Mouse (Mus musculus): ENCODE data around the gene Il1rn.

DNA sequence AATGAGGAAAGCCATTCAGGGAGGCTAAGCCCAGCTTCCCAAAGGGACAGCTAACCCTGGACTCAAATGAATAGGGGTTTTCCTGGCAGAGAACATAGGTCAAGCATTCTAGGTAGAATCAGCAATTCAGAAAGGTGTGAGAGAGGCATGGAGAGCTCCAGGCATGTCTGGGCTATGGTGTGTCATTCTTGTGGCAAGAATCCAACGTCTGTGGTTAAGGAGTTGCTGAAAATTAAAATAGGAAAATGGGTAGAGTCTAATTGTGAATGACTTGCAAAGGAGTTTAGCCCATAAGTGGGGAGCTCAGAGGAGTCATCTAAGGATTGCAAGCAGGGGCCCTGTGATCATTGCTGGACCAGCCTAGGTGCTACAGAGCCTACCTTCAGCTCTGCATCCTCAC is 42.0 kb upstream of the Il1rn start:
- TF ChIP-seq CTCF (conservative IDR thresholded peaks at IDR 0.05; ENCODE audit: insufficient read depth, insufficient read length, low read depth, low read length), result no peak
- no peak for TF ChIP-seq POLR2A (IDR thresholded peaks at IDR 0.05; ENCODE audit: low read depth, low read length)
